Mouse (Mus musculus) spleen, adult 2 months (tissue): ENCODE measurements around the gene Pitpnm2. TPM values are rescaled to one million over a fixed set of nuclear protein-coding genes. Genes with fewer than 3 reads are reported as not detected.

Experiments used
- DNase-seq, 2 experiments: peaks; one replicate each; pipeline versions ENCODE4 v3.0.0 to v3.0.0-alpha.2; 2012 to 2021; ENCODE audit warnings: low spot score in 2 of 2, low read depth in 1 of 2
- H3K27ac ChIP-seq: fragments of 200-500 bp; 2 replicates; pipeline ENCODE4 v1.5.1; 2012; ENCODE audit warnings: low read length, inconsistent platforms; ENCODE audit not compliant: insufficient read depth
- H3K27me3 ChIP-seq: fragments of 200-500 bp; 2 replicates; pipeline ENCODE4 v1.6.1; 2012; ENCODE audit warnings: mild to moderate bottlenecking, moderate library complexity, low read length, inconsistent platforms; ENCODE audit not compliant: control insufficient read depth, insufficient read depth
- H3K36me3 ChIP-seq: fragments of 200-500 bp; 2 replicates; pipeline ENCODE4 v1.6.1; 2012; ENCODE audit warnings: mild to moderate bottlenecking, low read length, inconsistent platforms; ENCODE audit not compliant: control insufficient read depth, insufficient read depth
- H3K4me1 ChIP-seq: fragments of 200-500 bp; 2 replicates; pipeline ENCODE4 v1.6.1; 2011; ENCODE audit warnings: inconsistent platforms; ENCODE audit not compliant: control insufficient read depth, insufficient read depth, insufficient read length
- H3K4me3 ChIP-seq: fragments of 200-500 bp; 2 replicates; pipeline ENCODE4 v1.5.1; 2011; ENCODE audit warnings: mild to moderate bottlenecking, inconsistent platforms; ENCODE audit not compliant: insufficient read depth, insufficient read length; ENCODE audit errors: extremely low read depth
- CTCF ChIP-seq: fragments of 200-500 bp; IDR thresholded peaks from 2 replicates; pipeline ENCODE4 v1.5.1; 2011; ENCODE audit warnings: mild to moderate bottlenecking, inconsistent platforms; ENCODE audit not compliant: insufficient read depth, insufficient read length, insufficient replicate concordance; ENCODE audit errors: extremely low read depth
- POLR2A ChIP-seq: fragments of 200-500 bp; IDR thresholded peaks from 2 replicates; pipeline ENCODE4 v1.6.1; 2011; ENCODE audit warnings: low read depth, low read length, inconsistent platforms
- WGBS: fragments of 180-500 bp; shearing (Covaris S2); methylation state at CpG from one replicate; pipeline ENCODE4 v1.1.7; 2018; 5-methylcytosine and 5-hydroxymethylcytosine counted together
- polyA plus RNA-seq: library from polyadenylated mRNA; depleted of rRNA; stranded (reverse); fragments of >200 nt; gene quantifications from 2 replicates; pipeline ENCODE4 v1.2.3, GENCODE M21; 2012

The Pitpnm2 gene
- polyA plus RNA-seq, 1 experiment, result 65.8 TPM

GRCm38 (mm10) chr5:124152734-124153133 is 96.8 kb downstream of the Pitpnm2 start:
- no peak overlapping the region for H3K4me3 ChIP-seq
- 93% methylated on average over 4 of the region's 4 CpGs for WGBS
- no peak for TF ChIP-seq CTCF
- TF ChIP-seq POLR2A, result no peak
- H3K27me3 ChIP-seq, result no peaks in the 10 kb centered on the region
- no peak overlapping the region for H3K27ac ChIP-seq
- no peaks in the 10 kb centered on the region; the same call in none of the 2 replicates for H3K36me3 ChIP-seq
- DNase-seq, result no peak
- no peaks in the 10 kb centered on the region for H3K4me1 ChIP-seq

GRCm38 (mm10) chr5:124150895-124151294 is 98.7 kb downstream of the Pitpnm2 start:
- Histone ChIP-seq H3K4me1 (no peaks in the 10 kb centered on the region), H3K36me3 (no peaks in the 10 kb centered on the region; the same call in none of the 2 replicates), H3K27ac (no peak overlapping the region), H3K4me3 (no peak overlapping the region), H3K27me3 (no peaks in the 10 kb centered on the region)
- DNase-seq, result no peak
- 95% methylated on average over 7 of the region's 7 CpGs for WGBS
- TF ChIP-seq POLR2A, result no peak
- no peak for TF ChIP-seq CTCF

DNA sequence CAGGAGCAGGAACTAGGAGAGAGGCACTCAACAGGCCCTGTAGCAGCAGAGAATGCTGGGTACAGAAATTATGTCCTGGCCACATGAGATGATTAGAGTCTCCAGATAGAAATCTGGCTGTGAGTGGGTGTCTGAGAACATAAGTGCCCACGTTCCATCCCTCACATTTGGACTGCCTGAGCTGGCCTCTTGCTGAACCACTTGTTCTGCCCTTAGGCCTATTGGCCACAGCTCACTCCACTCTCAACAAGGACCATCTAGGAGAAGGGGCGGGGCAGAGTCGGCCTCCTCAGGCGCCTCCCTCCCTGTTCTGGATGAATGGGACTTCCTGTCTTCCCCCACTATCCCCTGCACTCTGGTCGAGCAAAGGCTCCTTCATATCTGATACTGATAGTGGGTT is 100.5 kb downstream of the Pitpnm2 start:
- H3K27me3 ChIP-seq, result no peaks in the 10 kb centered on the region
- DNase-seq, result no peak
- WGBS, result 81% methylated on average over 5 of the region's 5 CpGs
- no peaks in the 10 kb centered on the region for H3K4me1 ChIP-seq
- TF ChIP-seq POLR2A, result no peak
- no peak for TF ChIP-seq CTCF
- no peak overlapping the region for H3K4me3 ChIP-seq
- no peaks in the 10 kb centered on the region; the same call in none of the 2 replicates for H3K36me3 ChIP-seq
- no peak overlapping the region for H3K27ac ChIP-seq

DNA sequence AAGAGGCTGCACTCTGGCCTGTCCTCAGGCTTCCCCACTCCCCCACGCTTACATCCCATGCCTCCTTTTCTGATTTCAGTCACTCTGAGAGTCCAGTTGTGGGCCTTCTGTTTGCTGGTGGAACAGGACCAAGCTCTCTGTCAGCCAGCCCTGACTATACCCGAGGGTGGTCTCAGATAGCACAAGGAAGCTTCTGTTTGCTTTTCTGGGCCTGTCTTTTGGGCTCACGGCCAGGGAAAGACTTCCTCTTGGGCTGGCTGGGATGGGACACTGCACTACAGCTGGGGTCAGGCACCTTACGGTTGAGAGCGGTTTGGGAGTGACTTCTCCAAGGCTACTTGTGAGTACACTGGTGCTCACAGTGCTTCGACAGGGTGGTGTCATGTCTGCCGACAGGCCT is 111.5 kb downstream of the Pitpnm2 start:
- WGBS, result 82% methylated on average over 7 of the region's 7 CpGs
- Histone ChIP-seq H3K4me3 (no peak overlapping the region), H3K27ac (no peak overlapping the region), H3K4me1 (no peaks in the 10 kb centered on the region), H3K36me3 (peaks cover 14% of the 10 kb centered on the region), H3K27me3 (no peaks in the 10 kb centered on the region)
- TF ChIP-seq POLR2A, result no peak
- TF ChIP-seq CTCF, result no peak
- DNase-seq, result no peak

- TF ChIP-seq POLR2A (no peak), CTCF (no peak)
- H3K27me3 ChIP-seq, result no peaks in the 10 kb centered on the region
- H3K4me3 ChIP-seq, result no peak overlapping the region
- WGBS, result 80% methylated on average over 5 of the region's 5 CpGs
- no peak overlapping the region for H3K27ac ChIP-seq
- peaks cover 20% of the 10 kb centered on the region for H3K36me3 ChIP-seq
- no peak for DNase-seq
- H3K4me1 ChIP-seq, result no peaks in the 10 kb centered on the region
Measured at GRCm38 (mm10) chr5:124134261-124134660, 115.3 kb downstream of the Pitpnm2 start.

DNA sequence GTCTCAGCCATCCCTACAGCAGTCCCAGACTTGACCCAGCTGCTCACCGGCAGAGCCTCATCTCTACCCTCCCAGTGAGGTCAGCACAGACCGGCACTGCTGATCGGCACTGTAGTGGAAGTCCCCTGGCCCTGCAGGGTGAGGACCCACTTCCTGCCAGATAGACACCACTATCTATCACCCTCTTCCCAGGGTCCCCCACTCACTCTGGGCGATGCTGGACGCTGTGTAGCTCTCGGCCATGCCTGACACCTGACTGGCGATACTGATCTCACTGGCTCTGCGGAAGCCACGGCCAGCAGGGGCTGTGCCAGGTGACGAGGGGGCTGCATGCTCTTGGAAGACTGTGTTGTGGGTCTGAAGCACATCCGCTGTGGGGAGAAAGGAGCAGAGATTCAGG is 124.5 kb downstream of the Pitpnm2 start:
- TF ChIP-seq CTCF (no peak), POLR2A (no peak)
- no peak overlapping the region for H3K4me3 ChIP-seq
- H3K27me3 ChIP-seq, result no peaks in the 10 kb centered on the region
- WGBS, result 93% methylated on average over 11 of the region's 11 CpGs
- no peaks in the 10 kb centered on the region; the same call in 1 of the 2 replicates for H3K4me1 ChIP-seq
- DNase-seq, result no peak
- H3K27ac ChIP-seq, result no peak overlapping the region
- H3K36me3 ChIP-seq, result peaks cover 15% of the 10 kb centered on the region

DNA sequence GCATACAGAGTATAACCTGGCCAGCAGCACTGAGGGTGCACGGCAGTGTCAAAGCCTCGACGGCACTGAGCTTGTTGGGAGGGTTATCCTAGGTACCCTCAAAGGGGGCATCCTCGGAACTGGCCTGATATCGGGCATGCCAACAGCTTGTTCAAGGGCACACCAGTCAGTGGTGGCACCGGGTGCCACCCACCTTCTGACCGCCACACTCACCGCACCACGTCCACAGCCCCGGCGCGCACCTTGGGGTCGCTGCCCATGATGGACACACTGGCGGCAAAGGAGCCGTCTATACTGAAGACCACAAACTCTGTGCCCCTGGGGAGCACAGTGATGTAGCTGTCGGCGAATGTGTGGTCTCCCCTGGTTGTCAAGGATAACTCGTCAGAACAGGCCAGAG is 127.2 kb downstream of the Pitpnm2 start:
- 94% methylated on average over 18 of the region's 18 CpGs for WGBS
- Histone ChIP-seq H3K27ac (no peak overlapping the region), H3K4me3 (no peak overlapping the region), H3K27me3 (no peaks in the 10 kb centered on the region), H3K4me1 (peaks cover 7% of the 10 kb centered on the region), H3K36me3 (peaks cover 21% of the 10 kb centered on the region)
- TF ChIP-seq CTCF (no peak), POLR2A (no peak)
- no peak for DNase-seq
